Mouse (Mus musculus) hindbrain, embryonic 15.5 days (tissue): ENCODE results near the gene Dnah14. TPM values are rescaled to one million over a fixed set of nuclear protein-coding genes. Genes with fewer than 3 reads are reported as not detected.

Experiments
- ATAC-seq: fragments of 200-750 bp; cut with Nextera tagmentation; 2 replicates; pipeline ENCODE4 v1.8.0; 2017; ENCODE audit warnings: low read depth, moderate number of reproducible peaks, moderate TSS enrichment; ENCODE audit not compliant: low FRiP score
- H3K27ac ChIP-seq: fragments of 300-500 bp; sonication (generic); replicated peaks from 2 replicates; pipeline ENCODE4 v1.5.1; 2015; ENCODE audit warnings: mild to moderate bottlenecking, inconsistent platforms
- H3K27me3 ChIP-seq: fragments of 300-500 bp; sonication (generic); 2 replicates; pipeline ENCODE4 v1.6.1; 2015; ENCODE audit warnings: control low read depth, inconsistent platforms
- H3K36me3 ChIP-seq: fragments of 300-500 bp; sonication (generic); 2 replicates; pipeline ENCODE4 v1.6.1; 2015; ENCODE audit warnings: control low read depth, inconsistent platforms
- H3K4me1 ChIP-seq: fragments of 300-500 bp; sonication (generic); replicated peaks from 2 replicates; pipeline ENCODE4 v1.6.1; 2015; ENCODE audit warnings: control low read depth, inconsistent platforms
- H3K4me2 ChIP-seq: fragments of 300-500 bp; sonication (generic); 2 replicates; pipeline ENCODE4 v1.6.1; 2015; ENCODE audit warnings: moderate library complexity, mild to moderate bottlenecking, inconsistent platforms
- H3K4me3 ChIP-seq: fragments of 300-500 bp; sonication (generic); 2 replicates; pipeline ENCODE4 v1.5.1; 2015; ENCODE audit warnings: mild to moderate bottlenecking, inconsistent platforms
- H3K9ac ChIP-seq: fragments of 300-500 bp; sonication (generic); 2 replicates; pipeline ENCODE4 v1.6.1; 2015; ENCODE audit warnings: inconsistent platforms
- H3K9me3 ChIP-seq: fragments of 300-500 bp; sonication (generic); 2 replicates; pipeline ENCODE4 v1.6.1; 2016; ENCODE audit warnings: control low read depth, inconsistent platforms
- WGBS: fragments of 180-500 bp; shearing (Covaris S2); methylation state at CpG from one replicate; pipeline ENCODE4 v1.1.7; 2015; 5-methylcytosine and 5-hydroxymethylcytosine counted together
- polyA plus RNA-seq: library from polyadenylated mRNA; unstranded; fragments of >200 nt; fragmentation: Nextera tagmentation; extraction: Ambion mirVana; gene quantifications from 2 replicates; pipeline ENCODE4 v1.2.1, GENCODE M21; 2015

Dnah14 gene
- polyA plus RNA-seq, 1 experiment from 2014 or later, result 0.53 TPM

GRCm38 (mm10) chr1:181826716-181827115, 250.4 kb downstream of the Dnah14 start:
- Histone ChIP-seq H3K27me3 (no peaks in the 10 kb centered on the region), H3K4me1 (no peaks in the 10 kb centered on the region), H3K9me3 (no peaks in the 10 kb centered on the region), H3K36me3 (peaks cover 68% of the 10 kb centered on the region), H3K27ac (no peak overlapping the region), H3K9ac (no peak overlapping the region), H3K4me2 (no peak overlapping the region), H3K4me3 (no peak overlapping the region)
- 99% methylated on average over 7 of the region's 7 CpGs for WGBS
- ATAC-seq, result no peak

GRCm38 (mm10) chr1:181828365-181828764, 252.0 kb downstream of the Dnah14 start:
- 91% methylated on average over 5 of the region's 5 CpGs for WGBS
- H3K27me3 ChIP-seq, result no peaks in the 10 kb centered on the region
- H3K9me3 ChIP-seq, result no peaks in the 10 kb centered on the region
- no peak for ATAC-seq
- no peak overlapping the region for H3K27ac ChIP-seq
- no peak overlapping the region for H3K4me2 ChIP-seq
- H3K9ac ChIP-seq, result no peak overlapping the region
- no peaks in the 10 kb centered on the region for H3K4me1 ChIP-seq
- H3K4me3 ChIP-seq, result no peak overlapping the region
- peaks cover 73% of the 10 kb centered on the region for H3K36me3 ChIP-seq

DNA sequence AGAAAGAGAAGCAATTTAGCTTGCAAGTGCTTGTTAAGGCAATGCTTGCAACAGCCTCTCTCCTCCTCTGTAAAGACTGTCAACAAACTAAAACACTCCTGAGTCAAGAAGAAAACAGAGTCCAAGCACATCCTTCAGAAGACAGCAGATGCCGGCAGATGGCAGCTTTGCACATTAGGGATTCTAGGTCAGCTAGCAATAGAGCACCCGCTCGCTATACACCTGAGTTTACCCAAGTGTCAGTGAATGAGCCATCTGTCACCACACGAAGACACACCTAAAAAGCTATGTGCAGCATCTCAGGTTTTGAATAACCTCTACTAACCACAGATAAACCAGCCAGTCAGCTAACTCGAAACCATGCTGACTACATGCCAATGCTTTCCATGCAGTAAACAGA, 256.4 kb downstream of the Dnah14 start:
- no peak overlapping the region for H3K27ac ChIP-seq
- no peak overlapping the region for H3K9ac ChIP-seq
- H3K4me3 ChIP-seq, result no peak overlapping the region
- WGBS, result 82% methylated on average over 5 of the region's 5 CpGs
- H3K4me1 ChIP-seq, result no peaks in the 10 kb centered on the region
- H3K27me3 ChIP-seq, result no peaks in the 10 kb centered on the region
- H3K4me2 ChIP-seq, result no peak overlapping the region
- no peak for ATAC-seq
- no peaks in the 10 kb centered on the region for H3K9me3 ChIP-seq
- peaks cover 65% of the 10 kb centered on the region for H3K36me3 ChIP-seq

DNA sequence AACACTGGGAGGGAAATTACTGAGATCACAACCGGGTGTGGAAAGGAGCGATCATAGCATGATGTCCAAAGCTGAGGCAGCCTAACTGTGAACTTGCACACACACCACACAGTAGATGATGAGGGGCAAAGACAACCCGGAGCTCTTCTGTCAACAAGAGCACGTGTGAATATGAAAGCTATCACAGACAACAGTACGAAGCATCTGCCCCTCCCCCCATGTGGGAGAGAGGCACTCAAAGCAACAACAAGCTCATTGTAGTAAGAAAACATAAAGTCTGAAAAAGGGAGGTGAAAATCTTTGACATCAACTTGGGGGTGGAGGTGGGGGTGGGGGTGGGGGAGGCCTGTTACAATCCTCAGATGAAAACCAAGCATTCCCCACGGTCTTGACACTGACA, 256.8 kb downstream of the Dnah14 start:
- no peak overlapping the region for H3K9ac ChIP-seq
- no peak overlapping the region for H3K4me2 ChIP-seq
- H3K36me3 ChIP-seq, result peaks cover 61% of the 10 kb centered on the region
- no peak for ATAC-seq
- no peak overlapping the region for H3K27ac ChIP-seq
- H3K4me3 ChIP-seq, result no peak overlapping the region
- no peaks in the 10 kb centered on the region for H3K27me3 ChIP-seq
- peaks cover 3% of the 10 kb centered on the region; the same call in 1 of the 2 replicates for H3K4me1 ChIP-seq
- no peaks in the 10 kb centered on the region for H3K9me3 ChIP-seq
- 85% methylated on average over 6 of the region's 6 CpGs for WGBS

DNA sequence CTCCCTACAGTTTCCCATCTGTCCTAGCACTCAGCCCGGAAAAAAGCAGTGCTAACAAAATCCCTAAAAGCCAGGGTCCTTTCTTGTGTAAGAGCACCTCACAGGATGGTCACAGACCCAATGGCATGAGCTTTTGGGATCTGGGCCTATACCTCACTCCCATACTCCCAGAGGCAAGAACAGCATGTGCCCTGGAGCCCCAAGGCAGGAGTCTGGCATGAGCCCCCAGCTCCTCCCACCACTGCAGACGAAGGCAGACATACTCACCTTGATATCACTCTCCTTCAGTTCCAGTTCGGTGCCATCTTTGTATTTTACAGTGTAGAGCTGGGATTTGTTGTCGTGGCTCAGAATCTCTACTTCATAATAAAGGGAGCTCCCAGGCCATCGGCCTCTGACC, 261.8 kb downstream of the Dnah14 start:
- Histone ChIP-seq H3K4me1 (peaks cover 31% of the 10 kb centered on the region), H3K9me3 (no peaks in the 10 kb centered on the region), H3K4me3 (no peak overlapping the region), H3K4me2 (no peak overlapping the region), H3K36me3 (peaks cover 27% of the 10 kb centered on the region), H3K27me3 (no peaks in the 10 kb centered on the region), H3K27ac (no peak overlapping the region), H3K9ac (no peak overlapping the region)
- 86% methylated on average over 5 of the region's 5 CpGs for WGBS
- ATAC-seq, result no peak

DNA sequence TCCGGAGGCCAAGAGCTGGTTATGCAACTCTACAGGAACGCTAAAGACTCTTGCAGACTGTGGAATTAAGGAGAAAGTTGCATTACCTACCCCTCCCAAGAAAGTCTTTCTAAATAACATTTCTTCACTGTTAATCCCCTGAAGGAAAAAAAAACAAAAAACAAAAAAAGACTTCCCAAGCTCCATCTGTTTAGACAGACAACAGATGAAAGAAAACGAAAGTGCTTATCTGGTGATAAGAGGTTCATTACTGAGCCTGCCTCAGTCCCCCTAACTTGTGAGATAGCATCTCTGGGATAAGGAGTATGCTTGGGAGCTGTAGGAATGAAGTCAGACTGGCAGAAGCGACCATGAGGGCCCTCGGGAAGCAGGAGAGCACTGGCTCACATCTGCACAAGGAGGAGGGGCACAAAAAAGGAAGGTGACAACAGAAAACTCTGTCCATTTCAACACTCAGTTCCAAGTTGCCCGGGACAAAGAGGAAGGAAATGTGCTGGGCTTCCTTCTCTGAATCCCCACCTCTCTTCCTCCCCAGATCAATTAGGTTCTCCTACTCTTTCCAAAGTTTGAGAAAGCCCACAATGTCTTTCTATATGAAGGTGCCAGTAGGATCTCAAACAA, 263.5 kb downstream of the Dnah14 start:
- Histone ChIP-seq H3K36me3 (peaks cover 17% of the 10 kb centered on the region), H3K27ac (no peak overlapping the region), H3K4me3 (peak overlapping the region; percentile 55), H3K27me3 (no peaks in the 10 kb centered on the region), H3K9ac (0 out of 2 replicates have a peak overlapping the region, but pooled peaks have one; percentile 28), H3K4me1 (peaks cover 36% of the 10 kb centered on the region), H3K9me3 (no peaks in the 10 kb centered on the region), H3K4me2 (peak overlapping the region; percentile 85)
- 12% methylated on average over 6 of the region's 6 CpGs for WGBS
- ATAC-seq, result no peak

DNA sequence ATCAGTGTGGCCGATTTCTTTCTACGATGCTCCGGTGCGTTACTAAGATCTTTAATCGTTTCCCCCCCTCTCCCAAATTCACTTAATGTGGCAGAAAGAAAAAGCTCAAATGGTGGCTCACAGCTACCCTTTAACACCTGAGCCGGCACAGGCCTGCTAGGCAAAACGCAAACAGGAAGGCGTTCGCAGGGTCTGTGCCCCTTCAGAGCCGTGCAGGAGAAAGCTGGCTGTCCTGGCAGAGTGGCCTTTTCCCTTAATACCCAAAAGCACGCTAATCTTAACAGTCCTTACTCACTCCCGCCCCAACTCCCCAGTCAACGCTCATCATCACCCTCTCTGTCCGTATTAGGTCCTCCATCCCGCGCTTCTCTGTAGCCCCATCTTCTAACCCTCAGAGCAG, 265.0 kb downstream of the Dnah14 start:
- WGBS, result under 1% methylated on average over 16 of the region's 16 CpGs
- Histone ChIP-seq H3K36me3 (0 out of 2 replicates have a peak, but pooled peaks cover 3% of the 10 kb centered on the region), H3K27me3 (no peaks in the 10 kb centered on the region), H3K4me1 (peaks cover 36% of the 10 kb centered on the region), H3K4me3 (peak overlapping the region; percentile 55), H3K4me2 (peak overlapping the region; percentile 85), H3K9ac (peak overlapping the region; percentile 61), H3K27ac (peak overlapping the region; percentile 84), H3K9me3 (no peaks in the 10 kb centered on the region)
- ATAC-seq, result peak; percentile 1; the same call in 1 of the 2 replicates

DNA sequence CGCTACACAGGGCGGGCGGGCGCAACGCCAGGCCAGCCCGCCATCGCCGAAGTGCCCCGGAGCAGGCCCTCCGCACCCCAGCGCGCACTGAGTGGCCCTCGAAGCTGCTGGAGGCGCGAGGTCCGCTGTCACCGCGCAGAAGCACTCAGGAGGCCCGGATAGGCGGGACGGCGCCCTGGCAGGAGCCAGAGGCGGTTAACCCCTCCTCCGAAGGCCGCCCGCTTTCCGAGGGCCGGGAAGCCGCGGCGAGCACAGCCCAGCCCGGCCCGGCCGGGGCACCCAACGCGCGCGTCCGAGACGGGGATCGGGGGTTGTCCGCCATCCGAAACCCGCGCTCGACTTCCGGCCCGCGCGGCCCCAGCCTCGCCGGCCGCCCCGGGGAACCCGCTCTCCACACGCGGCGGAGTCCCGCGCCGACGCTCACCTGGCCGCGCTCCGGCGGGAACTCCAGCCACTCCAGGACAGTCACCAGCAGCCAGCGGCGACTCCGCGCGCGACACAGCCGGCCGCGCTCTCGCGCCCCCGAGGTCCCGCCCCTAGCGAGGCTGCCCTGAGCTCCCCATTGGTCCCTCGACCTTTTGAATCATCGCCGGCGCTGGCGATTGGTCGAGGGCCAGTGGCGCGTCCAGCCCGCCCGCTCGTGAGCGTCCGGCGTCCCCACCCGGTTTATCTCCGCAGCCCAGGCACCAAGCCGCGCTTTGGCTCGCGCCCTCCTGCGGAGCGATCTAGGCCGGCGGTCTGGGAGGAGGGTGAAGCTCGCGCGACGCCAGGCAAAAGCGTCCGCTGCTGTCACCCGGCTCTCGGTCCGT, 265.7 kb downstream of the Dnah14 start:
- H3K27ac ChIP-seq, result peak overlapping the region; percentile 84
- H3K36me3 ChIP-seq, result no peaks in the 10 kb centered on the region
- no peaks in the 10 kb centered on the region for H3K9me3 ChIP-seq
- H3K4me3 ChIP-seq, result peak overlapping the region; percentile 55
- peak overlapping the region; percentile 61 for H3K9ac ChIP-seq
- WGBS, result under 1% methylated on average over 107 of the region's 113 CpGs
- no peaks in the 10 kb centered on the region for H3K27me3 ChIP-seq
- peaks cover 36% of the 10 kb centered on the region for H3K4me1 ChIP-seq
- ATAC-seq, result peak; percentile 99
- peak overlapping the region; percentile 85 for H3K4me2 ChIP-seq

GRCm38 (mm10) chr1:181842781-181843180, 266.4 kb downstream of the Dnah14 start, which contains the start of gene Lbr:
Gene Lbr (minus strand): TSS chr1:181843046.
- WGBS, result under 1% methylated on average over 14 of the region's 14 CpGs
- ATAC-seq, result no peak

GRCm38 (mm10) chr1:181844874-181845547, 268.7 kb downstream of the Dnah14 start:
- no peak for ATAC-seq
- H3K4me3 ChIP-seq, result no peak overlapping the region
- 69% methylated on average over 15 of the region's 15 CpGs for WGBS

More at GRCm38 (mm10) chr1:181842781-181843180, 266.4 kb downstream of the Dnah14 start, which contains the start of gene Lbr:
- H3K4me1 ChIP-seq, result peaks cover 36% of the 10 kb centered on the region
- H3K27me3 ChIP-seq, result no peaks in the 10 kb centered on the region
- H3K27ac ChIP-seq, result peak within 1 kb of the TSS; percentile 84
- H3K36me3 ChIP-seq, result no peaks in the 10 kb centered on the region
- H3K4me3 ChIP-seq, result peak within 1 kb of the TSS; percentile 55
- no peaks in the 10 kb centered on the region for H3K9me3 ChIP-seq
- H3K9ac ChIP-seq, result peak within 1 kb of the TSS; percentile 61
- peak within 1 kb of the TSS; percentile 85 for H3K4me2 ChIP-seq

DNA sequence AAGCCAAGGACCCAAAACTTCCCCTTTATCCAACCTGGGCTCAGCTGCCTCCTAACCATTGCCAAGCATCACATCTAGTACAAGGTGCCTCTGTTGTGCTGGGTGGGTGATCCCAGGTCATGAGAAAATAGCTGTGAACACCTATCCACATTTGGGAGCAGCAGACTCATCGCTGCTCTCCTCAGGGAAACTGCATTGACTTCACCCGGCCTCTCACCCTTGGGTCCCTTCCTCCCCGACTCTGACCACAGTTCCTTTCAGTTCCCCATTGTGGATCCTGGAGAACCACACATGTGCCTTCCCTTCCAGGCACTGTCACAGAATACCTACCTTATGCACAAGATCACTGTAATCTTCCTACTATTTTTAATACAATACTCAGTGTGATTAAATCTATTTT, 269.4 kb downstream of the Dnah14 start:
- Histone ChIP-seq H3K4me1 (peaks cover 15% of the 10 kb centered on the region), H3K4me3 (no peak overlapping the region), H3K9ac (no peak overlapping the region), H3K36me3 (no peaks in the 10 kb centered on the region), H3K27ac (no peak overlapping the region), H3K9me3 (no peaks in the 10 kb centered on the region), H3K27me3 (no peaks in the 10 kb centered on the region), H3K4me2 (no peak overlapping the region)
- no peak for ATAC-seq
- WGBS, result 80% methylated on average over 3 of the region's 3 CpGs

More at GRCm38 (mm10) chr1:181844874-181845547, 268.7 kb downstream of the Dnah14 start:
- H3K36me3 ChIP-seq, result no peaks in the 10 kb centered on the region
- H3K9ac ChIP-seq, result no peak overlapping the region
- no peak overlapping the region for H3K27ac ChIP-seq
- H3K27me3 ChIP-seq, result no peaks in the 10 kb centered on the region
- H3K4me1 ChIP-seq, result peaks cover 22% of the 10 kb centered on the region
- no peaks in the 10 kb centered on the region for H3K9me3 ChIP-seq
- no peak overlapping the region for H3K4me2 ChIP-seq

- H3K4me3 ChIP-seq, result no peak overlapping the region
- WGBS, result 95% methylated on average over 3 of the region's 3 CpGs
- H3K27ac ChIP-seq, result no peak overlapping the region
Measured at GRCm38 (mm10) chr1:181847396-181847795, 271.0 kb downstream of the Dnah14 start.

More at GRCm38 (mm10) chr1:181847396-181847795, 271.0 kb downstream of the Dnah14 start:
- H3K9ac ChIP-seq, result no peak overlapping the region
- H3K36me3 ChIP-seq, result no peaks in the 10 kb centered on the region
- H3K4me2 ChIP-seq, result no peak overlapping the region
- H3K4me1 ChIP-seq, result peaks cover 8% of the 10 kb centered on the region
- ATAC-seq, result no peak
- H3K27me3 ChIP-seq, result no peaks in the 10 kb centered on the region
- no peaks in the 10 kb centered on the region for H3K9me3 ChIP-seq
